Mouse (Mus musculus) urinary bladder, postnatal 10 days (tissue): ENCODE data around the gene Kcna5.

Source experiments
- DNase-seq: peaks from one replicate; pipeline ENCODE4 v3.0.0; 2022; ENCODE audit warnings: low spot score

Kcna5 gene

GRCm38 (mm10) chr6:126536926-126537325, 1.7 kb upstream of the Kcna5 start:
- no peak for DNase-seq

GRCm38 (mm10) chr6:126535911-126536270, 679 bp upstream of the Kcna5 start:
- DNase-seq = no peak

- DNase-seq = no peak
These were observed 543 bp downstream of the Kcna5 start for GRCm38 (mm10) chr6:126534531-126535207.

GRCm38 (mm10) chr6:126531306-126531705, 3.9 kb downstream of the Kcna5 start:
- no peak for DNase-seq

- DNase-seq = no peak
These were observed 5.2 kb downstream of the Kcna5 start for GRCm38 (mm10) chr6:126530019-126530418.

- DNase-seq = no peak
These were observed 20.5 kb downstream of the Kcna5 start for GRCm38 (mm10) chr6:126514720-126515119.

GRCm38 (mm10) chr6:126513714-126514248, 21.4 kb downstream of the Kcna5 start:
- DNase-seq = no peak

GRCm38 (mm10) chr6:126513154-126513553, 22.1 kb downstream of the Kcna5 start:
- DNase-seq = no peak

- DNase-seq = no peak
These were observed 26.5 kb downstream of the Kcna5 start for GRCm38 (mm10) chr6:126508671-126509070.

- DNase-seq = no peak
These were observed 31.3 kb downstream of the Kcna5 start for GRCm38 (mm10) chr6:126503920-126504319.

- DNase-seq = no peak
These were observed 32.4 kb downstream of the Kcna5 start for GRCm38 (mm10) chr6:126502691-126503301.

- DNase-seq = no peak
These were observed 34.2 kb downstream of the Kcna5 start for GRCm38 (mm10) chr6:126500985-126501384.

GRCm38 (mm10) chr6:126500088-126500487, 35.1 kb downstream of the Kcna5 start:
- DNase-seq = peak; percentile 43

- no peak for DNase-seq
These were observed 37.3 kb downstream of the Kcna5 start for GRCm38 (mm10) chr6:126497878-126498277.

GRCm38 (mm10) chr6:126497173-126497839, 37.9 kb downstream of the Kcna5 start:
- no peak for DNase-seq

GRCm38 (mm10) chr6:126487136-126487535, 48.1 kb downstream of the Kcna5 start:
- no peak for DNase-seq

- DNase-seq = no peak
These were observed 50.3 kb downstream of the Kcna5 start for GRCm38 (mm10) chr6:126484887-126485286.

GRCm38 (mm10) chr6:126483264-126483867, 51.8 kb downstream of the Kcna5 start:
- no peak for DNase-seq
